Mouse (Mus musculus) CD4-positive, CD25-positive, alpha-beta regulatory T cell, adult 2 months (primary cell): ENCODE measurements around the gene Slc16a12.
"Not testable (repeated sequence)": the region's sequence is repeated elsewhere in the genome, so short reads cannot be mapped to it uniquely, and the experiment has no call there.

Experiments used
- DNase-seq: peaks from one replicate; pipeline ENCODE4 v3.0.0-alpha.2; 2012; ENCODE audit warnings: low read depth, low spot score

Gene Slc16a12

DNA sequence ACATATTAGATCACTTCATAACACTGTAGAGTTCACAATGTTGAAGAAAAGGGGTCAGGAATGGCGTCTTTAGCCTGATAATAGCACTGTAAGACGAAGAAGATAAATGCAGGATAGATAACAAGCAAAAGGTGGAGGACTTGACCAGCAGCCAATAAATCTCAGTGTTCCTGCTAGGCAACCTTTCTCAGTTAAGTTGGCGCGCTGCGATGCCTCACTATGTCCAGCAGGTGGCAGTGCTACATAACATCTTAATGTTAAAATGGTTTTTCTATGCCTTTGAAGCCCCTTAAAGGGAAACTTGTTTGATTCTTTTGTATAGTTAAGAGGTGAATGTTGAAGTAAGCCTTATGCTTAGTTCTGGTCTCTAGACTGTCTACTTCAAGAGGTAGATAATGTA lies 81.0 kb downstream of the Slc16a12 start:
- peak; percentile 77 for DNase-seq

DNA sequence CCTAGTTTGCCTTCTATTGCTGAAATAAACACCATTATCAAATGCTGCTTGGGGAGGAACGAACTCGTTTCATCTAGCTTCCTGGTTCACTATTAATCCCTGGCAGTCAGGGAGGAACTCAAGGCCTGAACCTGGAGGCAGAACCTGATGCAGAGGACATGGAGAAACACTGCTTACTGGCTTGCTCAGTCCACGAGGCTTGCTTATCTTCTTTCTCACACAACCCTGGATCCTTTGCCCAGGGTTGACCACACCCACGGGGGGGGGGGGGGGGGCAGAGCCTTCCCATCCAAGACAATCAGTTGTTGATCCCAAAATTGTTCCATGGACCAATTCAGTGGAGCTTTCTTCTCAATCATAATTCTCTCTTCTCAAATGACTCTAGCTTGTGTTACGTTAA lies 84.3 kb downstream of the Slc16a12 start:
- no peak for DNase-seq

DNA sequence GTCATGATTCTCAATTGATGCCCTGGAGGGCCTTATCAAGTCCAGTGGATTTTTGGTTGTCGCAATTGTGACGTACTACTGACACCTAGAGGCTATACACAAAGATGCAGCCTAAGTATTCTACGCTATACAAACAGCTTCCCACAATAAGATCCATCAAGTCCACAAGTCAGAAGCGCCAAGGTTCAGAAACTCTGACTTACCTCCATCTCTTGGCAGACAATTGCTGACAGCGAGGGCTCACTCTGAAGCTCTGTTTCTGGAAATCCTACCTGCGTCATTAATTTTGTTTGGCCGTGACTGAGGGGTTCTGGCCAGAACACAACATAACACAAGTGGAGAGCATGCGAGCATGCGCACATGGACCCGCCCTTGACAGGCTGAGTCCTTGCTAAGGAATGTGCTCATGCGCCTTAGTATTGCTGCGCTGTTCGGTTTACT lies 85.0 kb downstream of the Slc16a12 start:
- DNase-seq, result peak; percentile 82

DNA sequence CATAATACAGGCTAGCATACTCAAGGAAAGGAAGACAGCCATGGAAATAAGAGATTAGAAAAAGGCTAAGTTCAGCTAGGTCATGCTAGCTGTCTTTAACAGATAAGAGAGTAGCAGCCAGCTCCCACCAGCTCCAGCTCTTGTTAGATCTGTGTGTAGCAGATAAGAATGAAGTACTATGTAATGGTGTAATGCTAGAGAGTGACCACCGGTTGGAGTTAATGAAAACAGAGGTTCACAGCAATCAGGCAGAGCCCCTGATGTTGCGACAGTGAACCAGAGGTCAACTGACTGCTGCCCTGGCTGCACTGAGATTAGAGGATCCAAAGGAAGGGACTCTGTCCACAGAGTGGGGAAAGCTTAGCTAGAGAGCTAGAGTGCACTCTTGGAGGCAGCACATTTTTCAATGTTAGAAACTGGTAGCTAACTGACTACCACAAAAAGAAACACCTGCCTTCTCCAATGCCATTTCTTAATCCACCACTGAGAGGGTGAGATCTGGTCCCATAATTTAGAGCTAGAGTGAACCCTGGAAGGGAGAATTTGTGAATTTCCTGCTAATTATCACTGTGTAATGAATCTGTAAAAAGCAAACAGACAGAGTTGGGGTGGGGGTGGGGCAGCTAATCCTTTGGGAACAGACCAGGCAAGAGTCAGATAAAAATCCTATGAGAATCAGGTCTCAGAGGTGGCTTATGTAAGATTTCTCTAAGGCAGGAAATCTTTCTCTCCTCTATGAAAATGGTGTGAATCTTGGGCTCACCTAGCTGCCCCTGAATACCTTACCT lies 90.4 kb downstream of the Slc16a12 start:
- DNase-seq, result no peak

DNA sequence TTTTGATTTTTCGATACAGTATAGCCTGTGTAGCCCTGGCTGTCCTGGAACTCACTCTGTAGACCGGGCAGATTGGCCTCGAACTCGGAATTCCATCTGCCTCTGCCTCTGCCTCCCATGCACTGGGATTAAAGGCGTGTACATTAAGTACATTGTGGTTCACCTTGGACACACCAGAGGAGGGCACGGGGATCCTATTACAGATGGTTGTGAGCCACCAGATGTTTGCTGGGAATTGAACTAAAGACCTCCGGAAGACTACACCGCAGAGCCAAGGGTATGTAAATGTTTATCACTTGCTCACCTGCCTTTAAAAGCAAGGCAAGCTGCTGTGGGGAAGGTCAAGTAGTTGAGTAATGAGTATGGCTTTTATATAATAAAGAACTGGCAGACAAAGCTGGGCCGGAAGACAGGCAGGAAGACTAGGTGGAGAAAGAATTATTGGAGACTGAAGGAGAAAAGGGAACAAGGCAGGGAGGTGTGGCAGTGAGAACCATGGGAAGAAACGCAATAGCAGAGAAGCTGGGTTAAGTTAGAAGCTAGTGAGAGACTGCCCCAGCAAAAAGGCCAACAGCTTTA lies 91.8 kb downstream of the Slc16a12 start:
- no peak for DNase-seq

DNA sequence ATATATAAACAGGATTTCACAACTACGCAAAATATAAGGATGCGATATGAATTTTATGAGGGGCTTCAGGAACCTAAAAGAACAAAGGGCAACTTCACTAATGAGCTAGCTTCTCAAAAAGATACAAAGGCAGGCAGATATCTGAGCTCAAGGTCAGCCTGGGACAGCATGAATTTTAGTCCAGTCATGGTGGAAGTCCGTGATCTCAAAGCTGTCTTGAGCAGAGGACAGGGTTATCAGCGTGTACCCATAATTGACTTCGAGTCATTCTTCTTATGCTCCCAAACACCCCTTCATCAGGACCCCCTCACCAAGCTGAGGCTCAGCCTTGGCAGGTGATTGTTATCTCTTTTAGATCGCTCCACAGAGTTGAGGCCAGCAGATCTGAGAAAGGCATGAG lies 96.1 kb downstream of the Slc16a12 start:
- no peak for DNase-seq

DNA sequence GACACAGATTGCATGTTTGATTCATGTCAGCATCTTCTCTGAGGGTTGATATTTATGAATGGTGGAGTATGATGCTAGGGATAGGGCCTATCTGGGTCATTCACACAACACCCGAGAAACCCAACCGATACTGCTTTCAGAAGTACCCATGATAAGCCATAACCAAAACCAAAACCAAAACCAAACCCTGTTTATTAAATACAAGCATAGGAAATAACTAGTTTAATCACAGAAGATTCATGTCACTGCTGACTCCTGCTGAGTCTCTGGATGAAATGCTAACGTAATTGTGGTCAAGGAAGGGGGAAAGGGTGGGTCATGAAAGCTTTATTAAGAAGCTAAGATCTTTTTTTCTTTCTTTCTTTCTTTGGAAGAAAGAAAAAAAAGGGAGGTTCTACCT lies 96.8 kb downstream of the Slc16a12 start:
- no peak for DNase-seq

DNA sequence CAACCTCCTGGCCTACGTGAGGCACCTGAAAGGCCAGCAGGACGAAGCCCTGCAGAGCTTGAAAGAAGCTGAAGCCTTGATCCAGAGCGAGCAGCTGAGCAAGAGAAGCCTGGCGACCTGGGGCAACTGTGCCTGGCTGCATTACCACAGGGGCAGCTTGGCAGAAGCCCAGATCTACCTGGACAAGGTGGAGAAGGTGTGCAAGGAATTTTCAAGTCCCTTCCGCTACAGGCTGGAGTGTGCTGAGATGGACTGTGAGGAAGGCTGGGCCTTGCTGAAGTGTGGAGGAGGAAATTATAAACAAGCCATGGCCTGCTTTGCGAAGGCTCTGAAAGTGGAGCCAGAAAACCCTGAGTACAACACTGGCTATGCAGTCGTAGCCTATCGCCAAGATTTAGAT lies 99.5 kb downstream of the Slc16a12 start:
- not testable (repeated sequence) for DNase-seq

DNA sequence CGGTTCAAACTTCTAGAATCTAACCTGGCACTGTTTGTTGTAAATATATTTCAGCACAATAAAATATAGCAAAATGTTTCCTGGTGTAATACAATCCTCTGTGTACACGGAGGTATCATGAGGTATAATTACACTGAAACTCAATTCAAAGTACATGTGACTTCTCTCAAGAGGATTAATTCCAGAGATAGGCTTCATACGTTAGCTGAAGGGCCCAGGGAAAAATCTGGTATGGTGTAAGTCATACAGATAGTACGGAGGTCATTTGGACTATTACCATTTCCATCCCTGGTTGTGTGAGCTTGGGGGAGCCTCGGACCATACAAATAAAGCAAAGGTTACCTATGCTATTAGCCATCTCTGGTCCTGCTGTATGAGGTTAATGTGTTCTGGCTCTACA lies 104.5 kb downstream of the Slc16a12 start:
- DNase-seq, result no peak

DNA sequence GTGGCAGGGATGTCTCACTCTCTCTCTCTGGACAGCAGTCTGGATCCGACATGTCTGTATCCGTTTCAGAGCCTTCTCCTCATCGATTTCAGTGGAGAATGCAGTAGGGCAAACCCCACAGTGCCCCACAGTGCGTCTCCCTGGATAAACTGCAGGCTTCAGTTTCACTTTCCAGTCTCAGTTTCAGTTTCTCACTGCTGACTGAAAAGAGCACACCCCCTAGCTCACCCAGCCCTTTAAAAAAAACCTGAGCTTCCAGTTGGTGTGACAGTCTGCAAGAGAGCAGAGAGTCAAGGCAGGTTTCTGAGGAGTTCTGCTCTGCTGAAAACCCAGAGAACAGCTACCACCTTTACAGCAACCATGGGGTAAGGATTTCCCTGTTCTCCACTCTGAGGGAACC lies 106.5 kb downstream of the Slc16a12 start, which contains the start of the genes Ifit1bl2 and Ifit1:
TSS of gene Ifit1bl2 (minus strand) at position 121 of the 400 bp plus-strand sequence.
TSS of gene Ifit1 (plus strand) at position 249 of the 400 bp plus-strand sequence.
- peak; percentile 85 for DNase-seq

DNA sequence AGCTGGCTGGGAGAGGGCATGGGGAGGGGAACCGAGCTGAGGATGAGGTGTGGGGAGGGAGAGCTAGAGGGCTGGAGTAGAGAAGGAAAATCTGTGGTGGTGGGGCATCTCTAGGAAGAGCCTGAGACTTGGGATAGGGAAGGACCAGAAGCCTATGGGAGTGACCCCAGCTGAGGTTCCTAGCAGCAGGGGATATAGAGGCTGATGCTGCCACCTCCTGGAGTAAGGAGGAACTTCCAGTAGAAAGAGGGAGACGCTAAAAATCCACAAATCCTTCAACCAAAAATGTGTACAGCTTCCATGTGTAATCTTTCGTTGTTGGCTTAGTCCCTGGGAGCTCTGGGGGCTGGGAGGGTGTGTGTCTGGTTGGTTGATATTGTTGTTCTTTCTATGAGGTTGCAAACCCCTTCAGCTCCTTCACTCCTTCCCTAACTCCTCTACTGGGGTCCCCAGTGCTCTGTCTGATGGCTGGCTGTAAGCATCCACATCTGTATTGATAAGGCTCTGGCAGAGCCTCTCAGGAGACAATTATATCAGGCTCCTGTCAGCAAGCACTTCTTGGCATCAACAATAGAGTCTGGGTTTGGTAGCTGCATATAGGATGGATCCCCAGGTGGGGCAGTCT lies 110.0 kb downstream of the Slc16a12 start:
- DNase-seq, result peak; percentile 81

DNA sequence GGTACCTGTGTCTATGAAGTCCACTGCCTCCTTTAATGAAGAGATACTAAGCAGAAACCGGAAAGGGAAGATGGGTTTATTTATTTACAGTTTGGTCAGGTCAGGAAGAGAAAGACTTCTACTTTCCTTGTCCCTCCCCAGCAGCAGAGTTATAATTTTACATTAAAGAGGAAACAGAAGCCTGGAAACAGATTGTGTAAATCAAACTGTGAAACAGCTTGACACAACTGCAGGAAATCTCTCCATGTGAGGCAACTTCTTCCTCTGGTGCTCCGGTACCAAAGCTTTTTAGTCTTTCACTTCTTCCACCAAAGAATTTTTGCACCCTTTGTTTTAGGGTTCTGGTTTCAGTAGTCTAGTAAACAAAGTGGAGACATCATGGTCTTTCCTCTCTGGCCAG lies 113.6 kb downstream of the Slc16a12 start:
- no peak for DNase-seq

DNA sequence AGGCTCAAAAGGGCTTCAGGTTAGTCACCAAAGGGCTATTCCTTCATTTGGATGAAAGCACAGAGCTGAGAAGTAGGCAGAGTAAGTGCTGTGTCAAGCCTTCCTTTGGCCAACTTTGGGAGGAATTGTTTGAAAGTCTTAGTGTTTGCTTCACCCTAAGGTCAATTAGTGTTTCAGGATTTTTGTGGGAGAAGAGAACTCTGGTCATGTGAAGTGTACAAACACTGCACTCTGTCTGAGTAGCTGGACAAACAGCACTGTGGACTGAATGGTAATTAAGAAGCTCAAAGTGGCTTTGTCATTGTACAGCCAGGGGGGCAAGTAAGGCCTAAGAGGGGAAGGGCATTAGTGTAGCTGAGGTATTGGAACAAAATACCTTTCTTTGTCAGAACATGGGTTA lies 115.6 kb downstream of the Slc16a12 start:
- DNase-seq, result no peak

DNA sequence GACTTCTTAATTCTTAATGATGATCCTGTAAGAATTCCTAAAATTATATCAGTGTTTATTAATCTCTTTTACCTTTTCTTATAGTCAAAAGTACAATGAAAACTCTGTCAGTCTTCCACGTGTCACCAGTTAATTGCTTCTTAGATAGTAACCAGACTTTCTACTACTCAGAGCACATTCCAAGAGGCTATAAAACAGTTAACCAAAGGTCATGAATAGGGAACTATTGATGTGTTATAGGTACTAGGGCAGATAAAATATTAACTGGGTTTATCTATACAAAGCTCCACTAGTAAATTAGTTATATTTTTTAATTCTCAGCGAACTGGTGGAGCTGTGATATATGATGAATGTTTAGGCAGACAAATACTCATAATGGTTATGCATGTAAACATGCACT lies 119.6 kb downstream of the Slc16a12 start:
- no peak for DNase-seq

DNA sequence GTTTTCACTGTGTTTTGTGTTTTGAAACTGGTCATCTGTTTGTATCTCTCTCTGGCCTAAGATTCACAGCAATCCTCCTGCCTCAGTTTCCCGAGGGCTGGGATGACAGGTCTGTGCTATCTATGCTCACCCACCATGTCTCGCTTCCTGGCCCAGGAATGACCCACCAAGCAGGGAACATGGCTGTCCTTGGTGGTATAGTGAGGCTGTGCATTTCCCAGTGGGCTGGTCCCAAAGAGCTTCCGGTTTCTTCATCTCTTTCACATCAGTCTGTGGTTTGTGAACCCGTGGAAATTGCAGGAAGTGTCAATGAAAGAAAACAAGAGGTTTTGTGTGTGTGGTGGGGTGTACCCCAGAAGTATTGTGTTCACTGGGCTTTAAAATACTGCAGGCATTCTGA lies 122.4 kb downstream of the Slc16a12 start:
- no peak for DNase-seq

DNA sequence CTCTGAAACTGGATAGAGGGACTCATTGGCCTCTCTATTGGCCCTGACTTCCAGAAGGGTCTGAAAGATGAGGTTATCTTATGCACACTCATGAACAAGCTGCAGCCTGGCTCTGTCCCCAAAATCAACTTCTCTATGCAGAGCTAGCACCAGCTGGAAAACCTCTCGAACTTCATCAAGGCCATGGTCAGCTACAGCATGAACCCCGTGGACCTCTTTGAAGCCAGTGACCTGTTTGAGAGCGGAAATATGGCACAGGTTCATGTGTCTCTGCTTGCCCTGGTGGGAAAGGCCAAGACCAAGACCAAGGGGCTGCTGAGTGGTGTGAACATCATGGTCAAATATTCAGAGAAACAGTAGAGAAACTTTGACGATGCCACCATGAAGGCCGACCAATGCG lies 123.3 kb downstream of the Slc16a12 start:
- no peak for DNase-seq

DNA sequence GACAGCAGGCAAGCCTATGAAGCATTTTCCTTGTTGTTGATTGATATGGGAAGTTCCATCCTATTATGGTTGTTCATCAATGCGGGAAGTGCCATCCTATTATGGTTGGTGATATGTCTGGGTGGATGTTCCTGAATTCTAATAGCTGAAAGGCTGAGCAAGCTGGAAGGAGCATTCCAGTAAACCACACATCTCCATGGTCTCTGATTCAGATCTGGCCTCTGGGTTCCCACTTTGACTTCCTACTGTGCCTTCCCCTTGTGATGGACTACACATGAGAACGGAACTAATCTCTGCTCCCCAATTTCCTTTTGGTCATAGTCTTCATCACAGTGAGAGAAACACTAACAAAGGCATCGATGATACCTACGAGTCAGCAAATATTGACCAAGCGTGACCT lies 126.2 kb downstream of the Slc16a12 start:
- no peak for DNase-seq
